Mouse (Mus musculus) heart, embryonic 11.5 days (tissue): ENCODE data around the gene Syna. TPM values are rescaled to one million over a fixed set of nuclear protein-coding genes. Genes with fewer than 3 reads are reported as not detected.

Experiments used
- ATAC-seq: fragments of 200-750 bp; cut with Nextera tagmentation; replicated peaks from 2 replicates; pipeline ENCODE4 v1.8.0; 2017; ENCODE audit warnings: moderate library complexity; ENCODE audit not compliant: insufficient number of reproducible peaks, low FRiP score, low TSS enrichment
- H3K27ac ChIP-seq: fragments of 300-500 bp; sonication (generic); 2 replicates; pipeline ENCODE4 v1.5.1; 2014; ENCODE audit warnings: mild to moderate bottlenecking, low read depth, low read length
- H3K27me3 ChIP-seq: fragments of 300-500 bp; sonication (generic); 2 replicates; pipeline ENCODE4 v1.6.1; 2014; ENCODE audit warnings: mild to moderate bottlenecking, low read length, mixed read lengths; ENCODE audit not compliant: control insufficient read depth, insufficient read depth
- H3K36me3 ChIP-seq: fragments of 300-500 bp; sonication (generic); 2 replicates; pipeline ENCODE4 v1.6.1; 2014; ENCODE audit warnings: mild to moderate bottlenecking, low read length, moderate library complexity, mixed read lengths; ENCODE audit not compliant: control insufficient read depth, insufficient read depth
- H3K4me1 ChIP-seq: fragments of 300-500 bp; sonication (generic); 2 replicates; pipeline ENCODE4 v1.6.1; 2014; ENCODE audit warnings: low read length; ENCODE audit not compliant: control insufficient read depth, insufficient read depth
- H3K4me2 ChIP-seq: fragments of 300-500 bp; sonication (generic); 2 replicates; pipeline ENCODE4 v1.6.1; 2014; ENCODE audit warnings: mild to moderate bottlenecking, moderate library complexity
- H3K4me3 ChIP-seq: fragments of 300-500 bp; sonication (generic); 2 replicates; pipeline ENCODE4 v1.5.1; 2014; ENCODE audit warnings: low read depth, low read length
- H3K9ac ChIP-seq: fragments of 300-500 bp; sonication (generic); 2 replicates; pipeline ENCODE4 v1.6.1; 2014; ENCODE audit warnings: mild to moderate bottlenecking, low read depth, low read length, moderate library complexity
- H3K9me3 ChIP-seq: fragments of 300-500 bp; sonication (generic); replicated peaks from 2 replicates; pipeline ENCODE4 v1.6.1; 2016; ENCODE audit warnings: low read length; ENCODE audit not compliant: control insufficient read depth
- WGBS: fragments of 180-500 bp; shearing (Covaris S2); extraction: QIAGEN DNeasy Blood & Tissue Kit; methylation state at CpG from one replicate; pipeline ENCODE4 v1.1.7; 2014; ENCODE audit not compliant: insufficient replicate concordance; 5-methylcytosine and 5-hydroxymethylcytosine counted together
- polyA plus RNA-seq: library from polyadenylated mRNA; unstranded; fragments of >200 nt; fragmentation: Nextera tagmentation; extraction: Ambion mirVana; gene quantifications from 2 replicates; pipeline ENCODE4 v1.2.1, GENCODE M21; 2014

The Syna gene
- polyA plus RNA-seq, 1 experiment from 2014 or later: not detected

GRCm38 (mm10) chr5:134555463-134556164 lies 4.4 kb downstream of the Syna start:
- H3K27me3 ChIP-seq: no peaks in the 10 kb centered on the region
- H3K9me3 ChIP-seq: no peaks in the 10 kb centered on the region
- no peak overlapping the region for H3K9ac ChIP-seq
- no peak for ATAC-seq
- H3K4me3 ChIP-seq: no peak overlapping the region
- WGBS: 10% methylated on average over 20 of the region's 20 CpGs
- no peaks in the 10 kb centered on the region for H3K36me3 ChIP-seq
- H3K4me1 ChIP-seq: peaks cover 23% of the 10 kb centered on the region
- H3K4me2 ChIP-seq: peak overlapping the region; percentile 47
- H3K27ac ChIP-seq: no peak overlapping the region

DNA sequence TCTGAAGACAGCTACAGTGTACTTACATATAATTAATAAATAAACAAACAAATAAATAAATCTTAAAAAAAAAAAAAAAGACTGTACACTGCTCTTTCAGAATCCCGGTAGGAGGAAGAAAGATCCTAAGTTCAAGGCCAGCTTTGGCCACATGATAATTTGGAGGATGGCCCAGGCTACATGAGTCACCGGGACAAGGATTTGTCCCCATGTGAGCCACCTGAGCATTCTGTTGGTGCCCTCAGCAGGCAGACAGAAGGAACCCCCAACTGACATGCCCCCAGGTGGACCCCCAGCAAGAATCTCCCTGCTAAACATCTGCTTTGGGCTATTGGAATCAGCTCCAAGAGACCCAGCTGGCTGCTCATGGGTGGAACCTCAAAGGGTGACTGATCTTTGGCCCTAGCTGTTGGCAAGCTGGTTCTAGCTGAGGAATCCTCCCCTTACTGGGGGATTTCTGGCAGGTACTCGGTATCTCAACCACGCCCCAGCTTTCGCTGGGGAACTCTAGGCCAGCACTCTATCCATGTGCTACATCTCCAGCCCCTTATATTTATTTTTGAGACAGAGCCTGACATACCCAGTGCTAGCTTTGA lies 5.9 kb downstream of the Syna start:
- H3K4me1 ChIP-seq: peaks cover 25% of the 10 kb centered on the region
- no peaks in the 10 kb centered on the region for H3K27me3 ChIP-seq
- H3K4me2 ChIP-seq: no peak overlapping the region
- no peak overlapping the region for H3K9ac ChIP-seq
- H3K27ac ChIP-seq: no peak overlapping the region
- H3K36me3 ChIP-seq: no peaks in the 10 kb centered on the region
- no peak overlapping the region for H3K4me3 ChIP-seq
- no peaks in the 10 kb centered on the region for H3K9me3 ChIP-seq
- WGBS: 81% methylated on average over 5 of the region's 5 CpGs
- ATAC-seq: no peak

- H3K4me1 ChIP-seq: peaks cover 25% of the 10 kb centered on the region
- H3K9me3 ChIP-seq: no peaks in the 10 kb centered on the region
- peak within 1 kb of the TSS; percentile 78 for H3K4me3 ChIP-seq
- H3K4me2 ChIP-seq: peak within 1 kb of the TSS; percentile 96
- H3K27ac ChIP-seq: peak within 1 kb of the TSS; percentile 88
- peak within 1 kb of the TSS; percentile 88 for H3K9ac ChIP-seq
- no peaks in the 10 kb centered on the region for H3K27me3 ChIP-seq
- no peaks in the 10 kb centered on the region for H3K36me3 ChIP-seq
- WGBS: under 1% methylated on average over 60 of the region's 61 CpGs
- peak; percentile 83 for ATAC-seq
Measured at GRCm38 (mm10) chr5:134552110-134552972, 7.6 kb downstream of the Syna start, which contains the start of gene Clip2. Gene Clip2, minus strand, starts transcription at chr5:134552434.

- Histone ChIP-seq H3K36me3 (no peaks in the 10 kb centered on the region), H3K4me3 (peak overlapping the region; percentile 78), H3K9ac (peak overlapping the region; percentile 88), H3K4me1 (peaks cover 25% of the 10 kb centered on the region), H3K9me3 (no peaks in the 10 kb centered on the region), H3K27me3 (no peaks in the 10 kb centered on the region), H3K27ac (peak overlapping the region; percentile 88), H3K4me2 (peak overlapping the region; percentile 96)
- 2% methylated on average over 52 of the region's 52 CpGs for WGBS
- peak; percentile 14 for ATAC-seq
Measured at GRCm38 (mm10) chr5:134551233-134552109, 8.5 kb downstream of the Syna start.

DNA sequence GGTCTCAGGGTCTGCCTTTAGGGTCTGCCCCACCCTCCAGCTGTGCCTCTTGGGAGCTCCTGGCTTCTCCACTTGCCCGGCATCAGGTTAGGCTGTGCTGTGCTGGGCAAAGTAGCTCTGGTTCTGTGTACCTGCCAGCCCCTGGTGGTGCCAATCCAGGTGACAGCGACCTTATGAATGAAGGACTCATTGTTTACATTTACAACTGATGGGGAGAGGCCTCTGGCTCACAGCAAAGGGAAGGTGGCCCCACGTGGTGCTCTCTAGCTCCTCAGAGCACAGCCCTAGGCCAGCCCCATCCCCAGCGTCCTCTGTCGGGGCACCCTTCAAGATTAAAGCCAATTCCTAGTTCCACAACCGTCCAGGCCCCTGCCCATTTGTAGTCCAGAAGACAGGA lies 9.1 kb downstream of the Syna start:
- Histone ChIP-seq H3K36me3 (no peaks in the 10 kb centered on the region), H3K9me3 (no peaks in the 10 kb centered on the region), H3K4me1 (peaks cover 22% of the 10 kb centered on the region), H3K4me3 (peak overlapping the region; percentile 78), H3K27me3 (no peaks in the 10 kb centered on the region), H3K27ac (0 out of 2 replicates have a peak overlapping the region, but pooled peaks have one; percentile 18), H3K4me2 (peak overlapping the region; percentile 96), H3K9ac (peak overlapping the region; percentile 88)
- no peak for ATAC-seq
- 10% methylated on average over 6 of the region's 6 CpGs for WGBS

GRCm38 (mm10) chr5:134549640-134550168 lies 10.3 kb downstream of the Syna start:
- no peaks in the 10 kb centered on the region for H3K27me3 ChIP-seq
- H3K4me3 ChIP-seq: no peak overlapping the region
- H3K9me3 ChIP-seq: no peaks in the 10 kb centered on the region
- 71% methylated on average over 2 of the region's 3 CpGs for WGBS
- peaks cover 14% of the 10 kb centered on the region; the same call in 1 of the 2 replicates for H3K4me1 ChIP-seq
- no peak for ATAC-seq
- H3K4me2 ChIP-seq: no peak overlapping the region
- no peaks in the 10 kb centered on the region for H3K36me3 ChIP-seq
- H3K9ac ChIP-seq: no peak overlapping the region
- no peak overlapping the region for H3K27ac ChIP-seq

GRCm38 (mm10) chr5:134548306-134548705 lies 11.7 kb downstream of the Syna start:
- no peak overlapping the region for H3K4me2 ChIP-seq
- peaks cover 14% of the 10 kb centered on the region; the same call in 1 of the 2 replicates for H3K4me1 ChIP-seq
- no peaks in the 10 kb centered on the region for H3K36me3 ChIP-seq
- H3K4me3 ChIP-seq: no peak overlapping the region
- H3K27ac ChIP-seq: no peak overlapping the region
- no peaks in the 10 kb centered on the region for H3K27me3 ChIP-seq
- no peak overlapping the region for H3K9ac ChIP-seq
- 50% methylated on average over 5 of the region's 5 CpGs for WGBS
- no peaks in the 10 kb centered on the region for H3K9me3 ChIP-seq
- no peak for ATAC-seq
